Mouse (Mus musculus) testis, adult 2 months (tissue): ENCODE results near the gene Pla2g4e.

ENCODE experiments used
- CTCF ChIP-seq: fragments of 200-500 bp; IDR thresholded peaks from 2 replicates; pipeline ENCODE4 v1.5.1; 2012; ENCODE audit warnings: low read depth, mild to moderate bottlenecking, inconsistent platforms, low read length, moderate library complexity; ENCODE audit not compliant: control insufficient read depth, insufficient read depth, insufficient replicate concordance
- POLR2A ChIP-seq: fragments of 200-500 bp; IDR thresholded peaks from 2 replicates; pipeline ENCODE4 v1.6.1; 2012; ENCODE audit warnings: low read depth, mild to moderate bottlenecking, inconsistent platforms, low read length, moderate library complexity; ENCODE audit not compliant: control insufficient read depth

DNA sequence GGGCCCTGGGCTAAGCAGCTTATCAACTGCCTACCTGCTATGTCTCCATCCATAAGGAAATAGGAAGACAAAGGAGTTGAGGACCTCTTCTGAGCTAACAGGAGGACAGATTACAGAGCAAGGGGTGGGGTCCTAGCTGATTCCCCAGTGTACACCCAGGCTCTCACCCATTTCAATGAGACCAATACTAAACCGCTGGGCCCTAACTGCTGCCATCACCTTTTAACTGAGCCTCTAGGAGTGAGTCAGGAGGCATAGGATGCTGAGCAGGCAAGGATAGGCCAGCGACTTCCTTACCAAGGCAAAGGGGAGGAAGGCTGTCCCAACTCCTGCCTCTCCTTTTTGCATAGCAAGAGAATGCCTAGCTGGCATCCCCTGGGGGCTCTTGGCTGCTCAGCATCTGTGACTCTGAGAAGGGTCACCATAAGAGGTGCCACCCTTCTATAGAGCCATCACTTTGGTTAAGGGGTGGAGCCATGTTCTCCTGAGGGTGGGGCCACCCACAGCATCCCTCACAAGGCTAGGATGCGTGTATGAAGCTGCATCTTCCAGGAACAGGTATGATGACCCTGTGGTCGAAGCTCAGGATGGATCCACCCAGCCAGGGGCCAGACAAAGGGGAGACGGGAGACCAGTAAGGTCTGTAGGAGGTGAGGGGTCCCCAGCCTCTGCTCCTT is 2.2 kb downstream of the Pla2g4e start:
- no peak for TF ChIP-seq CTCF
- no peak for TF ChIP-seq POLR2A
